Mouse (Mus musculus): ENCODE measurements at regions not wholly inside any gene's neighbourhood (a gene's known extent, or its start where the extent isn't known, plus 50 kb on each side); places are given as distances from the start of the nearest gene placed in this dataset.

DNA sequence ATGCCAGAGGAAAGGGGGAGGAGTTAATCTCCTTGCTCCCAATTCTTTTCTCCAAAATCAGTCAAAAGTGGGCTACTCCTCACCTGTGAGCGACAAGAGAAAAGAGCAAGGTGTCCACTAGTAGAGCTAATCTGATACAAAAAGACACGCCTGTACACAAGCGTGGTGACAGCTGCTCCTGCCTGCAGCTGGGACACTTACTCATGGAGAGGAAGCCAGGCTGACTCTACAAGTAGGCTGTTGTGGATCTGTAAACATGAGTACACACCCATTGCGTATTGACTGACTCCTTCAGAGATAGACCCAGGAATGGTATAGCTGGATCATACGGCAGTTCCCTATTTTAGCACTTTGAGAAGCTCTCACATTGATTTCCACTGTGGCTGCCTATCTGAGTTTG lies 129.7 kb downstream of the Nuak1 start:
- no peak for DNase-seq (ENCODE audit: low spot score in 2 of 2)

DNA sequence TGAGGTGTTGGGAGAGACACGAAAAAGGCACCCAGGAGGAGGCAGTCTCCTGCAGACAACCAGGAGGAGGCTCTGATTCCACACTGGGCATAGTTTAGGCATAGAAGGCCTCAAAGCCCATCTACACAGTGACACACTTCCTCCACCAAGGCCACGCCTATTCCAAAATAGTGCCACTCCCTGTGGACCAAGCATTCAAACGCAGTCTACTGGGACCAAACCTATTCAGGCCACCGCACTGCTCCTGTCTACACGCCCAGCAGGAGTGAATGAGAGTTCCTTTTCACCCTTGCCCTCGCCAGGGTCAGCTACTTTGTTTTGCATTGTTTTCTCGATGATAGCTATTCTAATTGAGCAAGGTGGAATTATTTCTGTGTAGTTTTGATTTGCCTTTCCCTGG lies 127.7 kb downstream of the Nuak1 start:
- DNase-seq (ENCODE audit: low spot score in 2 of 2): no peak

DNA sequence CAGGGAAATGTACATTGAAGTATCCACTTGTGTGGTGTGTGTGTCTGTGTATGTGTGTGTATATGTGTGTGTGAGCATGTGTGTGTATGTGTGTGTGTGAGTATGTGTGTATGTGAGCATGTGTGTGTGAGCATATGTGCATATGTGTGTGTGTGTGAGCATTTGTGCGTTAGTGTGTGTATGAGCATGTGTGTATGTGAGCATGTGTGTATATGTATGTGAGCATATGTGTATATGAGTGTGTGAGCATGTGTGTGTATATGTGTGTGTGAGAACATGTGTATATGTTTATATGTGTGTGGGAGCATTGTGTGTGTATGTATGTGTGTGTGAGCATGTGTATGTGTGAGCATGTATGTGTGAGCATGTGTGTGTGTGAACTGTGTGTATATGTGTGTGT lies 123.5 kb downstream of the Nuak1 start:
- no peak for DNase-seq (ENCODE audit: low spot score in 2 of 2)

DNA sequence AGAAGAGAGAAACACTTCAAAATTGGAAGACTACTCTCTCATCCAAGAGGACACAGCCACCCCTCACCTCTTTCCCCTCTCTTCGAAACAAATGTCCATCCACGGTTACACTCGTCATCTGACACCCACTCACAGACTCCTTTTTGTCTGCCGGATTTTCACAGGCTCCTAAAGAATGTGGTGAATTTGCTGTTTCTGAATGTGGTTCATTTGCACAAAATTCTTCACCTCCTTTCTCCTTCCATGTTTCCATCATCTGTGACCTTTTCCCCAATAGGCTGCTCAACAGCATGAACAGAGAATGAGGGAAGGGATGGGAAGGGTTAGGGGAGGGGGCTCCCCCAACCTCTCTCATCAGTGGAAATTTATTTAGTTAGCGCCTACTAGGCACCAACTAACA lies 122.4 kb downstream of the Nuak1 start:
- no peak for DNase-seq (ENCODE audit: low spot score in 2 of 2)

All from urinary bladder, postnatal 36 days (tissue).